Mouse (Mus musculus) adrenal gland, adult 8-10 months (tissue): ENCODE results near the gene Tmem145. TPM values are rescaled to one million over a fixed set of nuclear protein-coding genes. Genes with fewer than 3 reads are reported as not detected.

Experiments used
- DNase-seq: peaks from one replicate; pipeline ENCODE4 v3.0.0; 2022
- total RNA-seq, 4 experiments: library from RNA; stranded (reverse); gene quantifications; 2 replicates each; pipeline ENCODE4 v1.2.4; 2022

Gene Tmem145
- total RNA-seq, 4 experiments from 2014 or later: 1.8 to 4.8 (median 4.5) TPM

DNA sequence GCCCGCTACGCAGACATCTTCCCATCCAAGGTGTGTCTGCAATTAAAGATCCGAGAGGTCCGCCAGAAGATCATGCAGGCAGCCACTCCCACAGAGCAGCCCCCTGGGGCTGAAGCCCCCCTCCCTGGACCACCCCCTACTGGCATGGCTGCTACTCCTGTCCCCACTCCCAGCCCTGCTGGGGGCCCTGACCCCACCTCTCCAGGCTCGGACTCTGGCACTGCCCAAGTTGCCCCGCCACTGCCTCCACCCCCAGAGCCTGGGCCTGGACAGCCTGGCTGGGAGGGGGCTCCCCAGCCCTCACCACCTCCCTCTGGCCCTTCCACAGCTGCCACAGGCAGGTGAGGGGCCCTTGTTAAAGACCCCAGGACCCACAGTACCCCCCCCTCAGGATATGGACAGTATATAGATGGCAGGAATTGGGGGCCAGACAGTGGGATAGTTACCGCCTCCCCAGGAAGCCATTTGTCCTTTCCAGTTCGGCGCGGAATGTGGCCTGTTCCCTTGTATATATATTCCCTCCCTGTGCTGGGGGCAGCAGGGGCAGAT is 12.6 kb upstream of the Tmem145 start:
- no peak for DNase-seq

DNA sequence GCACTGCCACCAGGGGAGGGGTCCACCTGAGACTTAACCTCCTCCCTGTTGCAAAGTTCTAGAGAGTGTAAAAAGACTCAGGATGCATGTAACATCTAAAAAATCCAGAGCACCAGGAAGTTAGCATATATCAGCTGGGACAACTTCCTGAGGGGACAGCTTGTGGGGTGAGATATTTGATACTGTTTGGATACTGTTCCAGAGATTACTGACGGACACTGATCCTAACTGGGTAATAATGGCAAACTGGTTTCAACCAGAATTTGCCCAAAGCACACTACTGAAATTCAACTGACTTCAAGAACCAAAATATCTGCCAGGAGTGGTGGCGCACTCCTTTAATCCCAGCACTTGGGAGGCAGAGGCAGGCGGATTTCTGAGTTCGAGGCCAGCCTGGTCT is 11.4 kb upstream of the Tmem145 start:
- no peak for DNase-seq

DNA sequence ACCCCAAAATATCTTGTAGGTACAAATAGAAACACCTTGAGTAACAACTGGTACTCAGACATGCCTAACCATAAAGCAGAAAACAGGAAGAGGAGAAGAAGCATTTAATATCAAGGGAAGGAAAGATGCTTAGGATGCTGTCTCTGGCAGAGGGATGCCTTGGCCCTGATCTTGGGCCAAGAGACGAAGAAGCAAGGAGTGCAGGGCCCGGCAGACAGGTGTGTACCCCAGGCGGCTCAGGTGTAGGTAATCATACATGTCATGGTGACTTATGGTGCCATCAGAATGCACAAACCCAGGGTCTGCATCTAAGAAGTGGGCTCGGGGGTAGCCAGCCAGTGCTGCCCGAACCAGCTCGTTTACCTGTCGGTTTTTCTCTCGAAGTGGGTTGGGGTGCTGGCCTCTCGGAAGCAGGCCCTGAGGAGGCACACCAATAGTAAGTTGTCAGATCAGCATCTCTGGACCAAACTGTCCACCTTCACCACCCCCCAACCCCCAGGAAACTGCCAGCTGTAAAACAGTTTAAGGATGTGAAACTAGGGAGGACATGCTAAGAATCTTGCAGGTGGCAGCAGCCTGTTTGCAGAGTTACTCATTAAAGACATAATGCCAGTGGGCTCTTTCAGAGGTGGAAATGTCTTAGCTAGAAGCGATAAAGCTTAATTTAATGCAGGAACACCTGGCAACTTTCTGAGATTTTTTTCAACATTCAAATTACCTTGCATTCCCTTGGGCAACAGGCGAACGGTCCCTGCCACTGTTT is 10.8 kb upstream of the Tmem145 start:
- no peak for DNase-seq

DNA sequence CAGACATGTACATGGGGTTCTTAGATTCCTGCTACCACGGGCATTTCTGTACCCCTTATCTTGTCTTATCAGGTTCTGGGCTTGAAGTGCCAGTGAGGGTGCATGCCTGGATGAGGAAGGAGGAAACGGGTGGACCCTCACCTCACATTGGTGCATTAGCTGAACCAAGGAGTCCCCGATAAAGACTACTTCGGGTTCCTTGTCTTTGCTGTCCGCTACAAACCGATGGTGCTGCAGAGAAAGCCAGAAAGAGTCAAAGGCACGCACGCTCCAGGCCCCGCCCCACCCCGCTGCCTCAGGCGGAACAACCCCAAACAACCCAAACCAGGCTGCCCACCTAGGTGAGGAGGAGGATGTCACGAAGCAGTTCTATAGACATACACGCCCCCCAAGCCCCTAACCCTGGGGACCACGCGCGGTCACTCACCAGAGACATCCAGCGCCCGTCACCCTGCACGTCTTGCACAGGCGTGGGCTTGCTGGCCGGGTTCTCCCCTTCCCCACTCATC is 8.9 kb upstream of the Tmem145 start:
- no peak for DNase-seq

DNA sequence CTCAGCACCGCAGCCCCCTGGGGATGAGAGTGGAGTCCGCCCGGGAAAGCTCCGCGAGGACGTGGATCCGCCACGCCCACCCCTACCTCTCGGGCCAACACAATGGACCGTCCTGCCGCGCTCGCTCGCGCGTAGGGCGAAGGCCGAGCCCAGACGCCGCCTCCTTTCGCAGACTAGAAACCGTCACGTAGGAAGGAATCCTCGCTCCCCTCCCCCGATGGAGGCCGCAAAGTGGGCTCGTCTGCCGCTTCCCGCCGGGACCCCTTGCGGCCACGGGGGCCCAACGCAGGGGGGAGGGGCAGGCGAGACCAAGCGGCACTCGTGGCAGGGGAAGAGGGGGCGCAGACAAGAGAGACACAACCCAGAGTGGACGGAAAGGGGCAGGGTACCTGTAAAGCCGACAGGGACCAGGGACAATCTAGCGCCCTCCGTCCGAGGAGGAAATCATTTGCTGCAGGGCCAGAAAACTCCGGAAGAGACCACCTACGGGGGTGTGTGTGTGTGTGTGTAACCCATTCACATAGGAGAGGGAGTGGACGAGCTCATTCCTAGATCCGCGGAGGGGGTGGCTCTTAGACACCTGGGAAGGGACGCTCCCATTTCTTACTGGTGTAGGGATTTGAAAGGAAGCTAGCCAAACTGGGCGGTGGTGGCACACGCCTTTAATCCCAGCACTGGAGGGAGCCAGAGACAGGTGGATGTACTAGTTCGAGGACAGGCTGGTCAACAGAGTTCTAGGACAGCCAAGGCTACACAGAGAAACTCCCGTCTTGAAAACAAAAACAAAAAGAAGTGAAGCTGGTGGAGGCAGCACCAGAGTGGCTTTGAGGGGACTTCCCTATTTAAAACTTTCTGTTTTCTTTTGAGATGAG is 8.2 kb upstream of the Tmem145 start, which contains the start of gene Pafah1b3:
TSS of gene Pafah1b3 (minus strand) at position 533 of the 872 bp plus-strand sequence.
- peak; percentile 73 for DNase-seq

DNA sequence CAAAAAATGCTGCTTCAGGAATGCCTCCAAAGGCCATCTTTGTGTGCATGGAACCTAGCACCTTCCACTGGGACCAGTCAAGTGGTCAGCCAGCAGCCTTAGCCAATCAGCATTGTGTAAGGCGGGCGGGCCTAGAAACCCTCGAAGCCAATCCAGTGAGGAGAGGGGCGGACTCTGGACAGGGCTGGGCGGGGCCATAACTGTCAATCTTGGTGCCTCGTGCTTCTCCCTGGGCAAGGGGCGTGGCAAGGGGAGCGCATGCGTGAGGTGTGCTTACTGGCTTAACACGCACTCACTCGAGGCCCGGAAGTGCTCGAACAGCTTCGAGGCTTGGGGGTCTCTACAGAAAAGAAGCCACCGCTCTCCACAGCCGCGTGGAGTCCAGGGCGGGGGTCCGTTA is 4.8 kb upstream of the Tmem145 start, which contains the start of gene Prr19:
TSS of gene Prr19 (plus strand) at position 349 of the 400 bp plus-strand sequence.
- DNase-seq: no peak

DNA sequence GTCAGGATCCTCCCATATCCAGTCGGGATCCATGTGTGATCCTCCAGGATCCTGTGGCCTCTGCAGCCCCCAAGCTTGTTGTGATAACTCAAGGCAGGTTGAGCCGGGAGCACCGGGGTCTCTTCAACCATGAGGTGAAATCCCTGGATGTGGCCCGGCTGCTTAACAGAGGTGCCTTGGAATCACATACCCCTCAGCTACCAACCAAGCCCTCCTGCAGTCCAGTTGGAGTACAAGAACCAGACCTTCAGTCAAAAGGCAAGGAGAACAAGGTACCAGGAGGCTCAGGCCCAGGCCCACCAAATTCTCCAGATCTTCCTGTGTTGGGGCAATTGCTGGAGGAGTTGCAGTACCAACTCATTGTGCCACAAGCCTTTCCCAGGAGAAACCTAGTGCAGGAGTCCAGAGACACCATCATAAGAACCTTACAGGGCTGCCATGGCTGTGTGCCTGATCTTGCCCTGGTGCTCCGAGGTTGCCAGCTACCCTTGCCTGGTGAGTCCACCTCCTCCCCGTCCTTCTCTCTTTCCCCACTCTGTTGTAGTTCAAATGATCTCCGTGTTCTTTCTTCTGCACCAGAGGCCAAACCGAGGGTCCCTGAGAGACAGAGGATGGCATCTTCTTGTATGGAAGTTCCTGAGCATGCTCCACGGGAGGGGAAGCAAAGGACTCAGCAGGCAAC is 2.8 kb upstream of the Tmem145 start:
- no peak for DNase-seq

DNA sequence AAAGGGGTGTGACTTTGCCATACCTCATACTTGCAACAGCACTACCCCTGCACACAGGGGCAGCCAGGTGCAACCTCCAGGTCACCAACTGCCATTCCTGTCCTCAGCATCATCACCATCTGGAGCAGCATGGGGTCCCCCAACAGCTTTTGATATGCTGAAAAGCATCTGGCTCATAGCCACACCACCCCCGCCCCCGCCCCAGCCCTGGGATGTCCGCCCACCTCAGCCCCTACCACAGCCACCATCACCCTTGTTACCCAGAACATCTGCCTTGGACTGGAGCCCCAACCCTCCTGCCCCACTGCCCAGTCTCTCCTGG is 2.3 kb upstream of the Tmem145 start:
- no peak for DNase-seq

DNA sequence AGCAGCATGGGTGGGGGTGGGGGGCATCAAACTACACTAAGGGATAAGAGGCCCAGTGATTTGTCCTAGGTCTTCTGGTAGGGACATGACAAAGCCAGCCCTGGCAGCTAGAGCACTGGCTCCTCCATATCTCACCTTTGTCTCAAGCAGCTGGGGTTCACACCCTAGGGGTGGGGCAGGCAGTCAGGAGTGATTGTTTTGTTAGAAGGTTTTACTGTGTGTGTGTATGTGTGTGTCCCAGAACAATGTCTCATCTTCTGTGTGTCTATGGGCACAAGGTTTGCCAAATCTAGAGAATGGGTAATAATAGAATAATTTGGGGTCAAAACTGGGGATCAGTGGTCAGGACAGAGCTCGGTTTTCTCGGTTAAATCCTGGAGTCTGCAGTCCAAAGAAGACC is 425 bp upstream of the Tmem145 start:
- DNase-seq: no peak

DNA sequence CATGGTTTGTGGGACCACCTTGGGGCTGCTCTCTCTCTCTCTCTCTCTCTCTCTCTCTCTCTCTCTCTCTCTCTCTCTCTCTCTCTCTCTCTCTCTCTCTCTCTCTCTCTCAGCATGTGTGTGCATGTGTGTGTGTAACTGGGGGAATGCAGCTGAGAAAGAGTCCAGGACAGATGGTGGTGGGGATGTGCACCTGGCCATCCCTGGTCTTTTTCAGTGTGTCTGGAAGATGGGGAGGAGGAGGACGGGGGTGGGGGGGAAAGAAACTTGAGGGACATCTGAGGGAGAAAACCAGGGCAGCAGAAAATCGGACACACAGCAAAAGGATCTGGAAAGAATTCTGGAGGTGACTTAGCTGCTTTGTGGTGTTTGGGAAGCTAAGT is 699 bp downstream of the Tmem145 start:
- DNase-seq: no peak

DNA sequence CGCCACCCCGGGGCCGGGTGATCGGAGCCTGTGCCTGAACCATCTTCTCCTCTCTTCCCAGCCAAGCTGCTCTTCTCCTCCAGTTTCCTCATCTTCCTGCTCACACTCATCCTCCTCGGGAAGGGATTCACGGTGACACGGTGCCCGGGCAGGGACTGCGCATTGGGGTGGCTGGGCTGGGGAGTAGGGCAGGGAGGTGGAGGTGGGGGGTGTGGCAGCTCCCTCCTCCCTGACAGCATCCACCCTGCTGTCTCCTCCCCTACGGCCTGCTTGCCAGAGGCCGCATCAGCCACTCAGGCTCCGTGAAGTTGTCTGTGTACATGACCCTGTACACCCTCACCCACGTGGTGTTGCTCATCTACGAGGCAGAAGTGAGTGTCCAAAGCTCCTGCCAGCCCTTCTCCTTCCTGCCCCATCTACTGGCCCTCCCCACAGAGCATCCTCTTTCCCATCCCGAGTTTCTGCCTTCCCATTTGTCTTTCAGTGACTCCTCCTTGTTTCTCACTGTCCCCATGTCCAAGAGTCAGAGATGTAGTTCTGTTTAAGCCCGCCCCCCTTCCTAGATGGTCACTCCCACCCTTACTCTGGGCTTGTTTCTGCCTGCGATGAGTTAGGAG is 2.9 kb downstream of the Tmem145 start:
- no peak for DNase-seq

DNA sequence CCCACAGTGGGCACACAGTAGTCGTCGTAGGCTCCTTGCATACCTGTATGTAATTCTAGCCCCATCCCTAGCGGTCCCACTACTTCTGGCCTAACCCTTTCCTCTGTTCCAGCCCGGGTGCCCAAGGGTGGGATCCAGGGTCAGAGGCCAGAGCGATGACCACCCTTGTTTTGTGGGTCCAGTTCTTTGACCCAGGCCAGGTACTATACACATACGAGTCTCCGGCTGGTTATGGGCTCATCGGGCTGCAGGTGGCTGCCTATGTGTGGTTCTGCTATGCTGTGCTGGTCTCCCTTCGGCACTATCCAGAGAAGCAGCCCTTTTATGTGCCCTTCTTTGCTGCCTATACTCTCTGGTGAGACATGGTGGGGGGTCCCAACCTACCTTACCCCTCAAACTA is 3.5 kb downstream of the Tmem145 start:
- no peak for DNase-seq

DNA sequence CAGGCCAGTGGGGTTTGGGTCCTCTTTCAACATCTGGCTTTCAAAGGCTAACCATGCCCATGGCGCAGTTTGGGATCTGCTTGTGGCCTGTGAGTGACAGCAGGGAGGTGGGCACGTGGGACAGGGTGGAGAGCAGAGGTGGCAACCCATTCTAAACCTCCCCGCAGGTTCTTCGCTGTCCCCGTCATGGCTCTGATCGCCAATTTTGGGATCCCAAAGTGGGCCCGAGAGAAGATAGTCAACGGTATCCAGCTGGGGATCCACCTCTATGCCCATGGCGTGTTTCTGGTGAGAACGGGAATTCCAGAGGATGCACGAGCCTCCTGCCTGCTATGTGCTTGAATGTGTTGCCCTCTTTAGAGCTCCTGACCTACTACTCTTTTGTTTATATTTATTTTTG is 5.3 kb downstream of the Tmem145 start:
- no peak for DNase-seq

DNA sequence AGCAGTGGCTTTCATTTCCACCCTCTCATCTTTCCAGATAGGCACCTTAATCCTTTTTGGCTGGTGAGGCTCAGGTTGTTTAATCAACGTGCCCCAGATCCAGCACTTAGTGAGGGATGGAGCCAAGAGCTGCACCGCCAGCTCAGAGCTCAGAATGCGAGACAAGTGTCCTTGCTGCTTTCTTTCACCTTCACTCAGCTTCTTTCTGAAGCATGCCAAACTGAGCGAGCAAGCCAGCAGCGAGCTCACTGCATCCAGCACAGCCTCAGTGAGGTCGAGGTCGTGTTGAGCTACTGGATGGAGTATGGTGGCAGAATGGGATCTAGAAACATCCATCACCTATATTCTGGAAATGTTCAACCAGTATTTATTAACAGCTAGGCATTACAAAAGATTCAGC is 7.4 kb downstream of the Tmem145 start:
- DNase-seq: no peak

DNA sequence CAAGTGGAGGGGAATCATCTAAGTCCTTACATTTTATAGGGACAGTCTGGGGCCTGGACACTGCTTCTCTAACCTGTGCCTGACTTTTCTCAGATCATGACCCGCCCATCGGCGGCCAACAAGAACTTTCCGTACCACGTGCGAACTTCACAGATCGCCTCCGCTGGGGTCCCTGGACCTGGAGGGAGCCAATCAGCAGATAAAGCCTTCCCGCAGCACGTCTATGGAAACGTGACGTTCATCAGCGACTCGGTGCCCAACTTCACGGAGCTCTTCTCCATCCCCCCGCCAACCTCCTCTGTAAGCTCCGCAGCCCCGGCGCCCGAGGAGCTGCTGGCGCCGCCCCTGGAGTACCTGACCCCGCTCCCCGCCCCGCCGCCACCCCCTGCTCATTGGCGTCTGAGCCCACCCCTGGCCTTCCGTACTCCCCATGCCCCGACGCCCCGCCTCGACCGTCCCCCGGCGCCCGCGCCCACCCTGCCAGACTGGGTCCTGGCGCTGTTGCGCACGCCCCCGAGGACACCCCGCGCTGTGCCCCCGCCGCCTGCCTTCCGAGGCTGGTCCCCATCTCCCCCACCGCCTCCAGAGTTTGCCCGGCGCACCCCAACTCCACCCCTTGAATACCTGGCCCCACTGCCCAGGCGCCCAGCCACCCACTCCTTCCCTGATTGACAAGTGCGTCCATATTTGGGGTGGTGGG is 8.8 kb downstream of the Tmem145 start:
- DNase-seq: no peak

DNA sequence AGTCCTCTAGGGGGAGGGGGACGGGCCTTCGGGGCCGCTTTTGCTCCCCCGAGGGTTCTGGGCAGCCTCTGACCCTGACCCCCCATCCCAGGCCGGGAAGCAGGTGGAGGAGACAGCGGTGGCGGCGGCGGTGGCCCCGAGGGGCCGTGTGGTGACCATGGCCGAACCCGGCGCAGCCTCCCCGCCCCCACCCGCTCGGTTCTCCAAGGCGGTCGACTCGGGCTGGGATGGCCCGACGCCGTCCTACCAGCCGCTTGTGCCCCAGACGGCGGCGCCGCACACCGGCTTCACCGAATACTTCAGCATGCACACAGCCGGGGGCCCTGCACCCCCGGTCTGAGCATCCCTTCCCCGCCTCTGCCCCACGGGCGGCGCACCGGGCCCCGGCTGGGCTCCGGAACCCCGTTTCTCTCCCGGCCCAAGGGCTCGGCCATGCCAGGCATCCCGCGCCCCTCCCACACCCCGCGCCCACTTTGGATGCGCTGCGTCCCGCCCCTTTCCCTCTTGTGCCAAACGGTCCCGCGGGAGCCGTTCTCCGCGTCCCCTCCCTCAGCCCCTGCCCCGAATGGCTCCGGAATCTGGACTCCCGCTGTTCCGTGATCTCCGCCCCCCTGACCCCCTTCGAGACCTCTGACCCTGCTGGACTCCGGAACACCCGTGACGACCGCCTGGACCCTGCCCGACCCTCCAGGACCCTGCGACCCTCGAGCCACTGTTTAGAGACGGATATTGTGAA is 9.6 kb downstream of the Tmem145 start:
- DNase-seq: no peak

DNA sequence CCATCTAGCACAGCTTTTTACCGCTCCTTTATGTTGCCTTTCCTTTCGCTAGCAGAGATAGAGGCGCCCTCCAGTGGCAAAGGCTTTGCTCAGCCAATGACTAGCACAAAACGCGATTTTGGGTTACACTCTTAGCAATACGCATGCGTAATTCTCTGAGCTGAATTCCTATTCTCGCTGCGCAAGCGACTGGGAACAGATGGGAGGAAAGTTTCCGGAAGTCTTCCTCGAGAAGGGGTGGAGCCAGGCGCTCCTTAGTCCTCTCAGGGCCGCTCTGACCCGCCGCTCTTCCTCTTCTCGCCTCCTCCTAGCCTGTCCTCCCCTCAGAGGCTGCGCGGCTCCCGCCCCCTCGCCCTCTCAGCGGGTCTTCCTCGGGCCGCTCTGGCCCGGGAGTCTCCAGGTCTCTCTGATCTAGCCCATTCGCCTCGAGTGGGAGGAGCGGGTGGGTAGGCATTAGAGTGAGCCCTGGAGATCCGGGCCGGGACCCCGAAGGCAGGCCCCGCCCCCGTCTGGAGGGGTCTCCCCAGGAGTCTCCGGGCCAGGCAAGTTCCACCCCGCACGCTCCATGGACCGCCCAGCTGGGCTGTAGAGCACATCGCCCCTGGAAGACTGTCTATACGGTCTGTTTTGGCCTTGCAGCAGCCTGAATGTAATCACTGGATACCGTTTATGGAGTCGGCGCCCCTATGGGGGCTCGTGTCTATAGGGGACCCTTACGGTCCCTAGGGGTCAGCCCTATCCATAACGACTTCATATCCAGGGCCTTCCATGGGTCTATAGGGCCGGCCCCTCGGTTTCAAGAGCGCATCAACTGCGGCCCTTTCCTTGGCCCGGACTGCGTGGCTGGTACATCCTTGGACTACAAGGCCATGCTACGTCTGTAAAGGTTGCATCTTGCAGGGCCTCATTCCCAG is 10.9 kb downstream of the Tmem145 start, which contains the start of gene Megf8:
TSS of gene Megf8 (plus strand) at position 633 of the 914 bp plus-strand sequence.
- DNase-seq: peak; percentile 96

DNA sequence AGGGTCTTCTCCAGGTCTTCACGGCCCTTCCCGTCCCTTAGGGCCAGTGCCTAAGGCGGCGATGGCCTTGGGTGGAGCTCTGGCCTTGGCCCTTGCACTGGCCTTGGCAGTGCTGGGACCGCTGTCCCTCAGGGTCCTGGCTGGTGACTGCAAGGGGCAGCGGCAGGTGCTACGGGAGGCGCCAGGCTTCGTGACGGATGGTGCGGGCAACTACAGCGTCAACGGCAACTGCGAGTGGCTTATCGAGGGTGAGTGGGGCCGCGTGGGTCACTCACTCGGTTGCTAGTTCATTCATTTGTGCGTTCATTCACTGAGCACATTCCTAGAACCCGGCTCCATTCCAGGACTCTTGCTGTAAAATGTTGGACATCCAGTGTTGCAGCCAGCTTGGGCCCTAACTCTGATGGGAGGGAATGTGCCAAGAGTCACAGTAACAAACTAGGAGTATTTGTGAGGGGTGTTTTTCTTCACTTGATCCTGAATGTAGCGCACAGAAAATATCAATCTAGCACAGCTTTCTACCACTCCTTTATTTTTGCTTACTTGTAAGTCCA is 11.6 kb downstream of the Tmem145 start:
- DNase-seq: no peak

DNA sequence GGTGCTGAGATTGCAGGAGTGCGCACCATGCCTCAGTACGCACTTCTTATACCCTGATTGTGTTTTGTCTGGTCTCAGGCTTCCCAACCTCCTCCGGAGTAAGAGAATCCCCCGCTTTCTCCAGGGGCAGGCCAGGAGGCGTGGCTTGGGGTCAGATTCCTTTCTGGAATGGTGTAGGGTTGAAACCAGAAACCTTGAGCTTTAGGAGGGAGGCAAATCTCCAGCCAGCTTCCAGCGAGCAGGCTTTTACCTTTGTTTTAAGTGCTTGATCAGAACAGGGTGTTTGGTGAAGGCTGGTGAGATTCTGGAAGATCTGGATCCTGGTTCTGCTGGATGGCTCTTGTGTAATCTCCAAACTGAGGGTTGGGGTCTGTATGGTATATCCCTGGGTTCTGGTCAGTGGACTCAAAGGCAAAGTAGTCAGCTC is 16.2 kb downstream of the Tmem145 start:
- no peak for DNase-seq
